Comparison of ENCODE assay signal across 6 mouse cellular contexts in the genomic region with DNA sequence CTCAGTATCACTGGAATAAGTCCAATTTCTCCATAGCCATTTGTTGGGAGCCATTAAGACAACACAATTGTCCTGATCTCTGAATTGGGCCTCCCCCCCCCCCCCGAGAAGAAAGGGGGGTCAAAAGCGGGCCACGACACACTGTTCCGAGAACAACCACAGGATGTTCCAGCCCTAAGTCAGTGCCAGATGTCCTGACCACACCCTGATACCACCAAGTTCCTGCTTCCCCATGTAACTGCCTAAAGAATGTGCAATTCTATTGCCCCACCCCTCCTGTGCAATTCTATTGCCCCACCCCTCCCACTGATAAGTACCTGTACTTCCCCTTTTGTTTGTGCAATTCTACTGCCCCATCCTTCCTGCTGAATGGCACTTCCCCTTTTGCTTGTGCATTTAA.
DNase-seq lines count a peak whose midpoint lies in the region; ATAC-seq and TF ChIP-seq lines count a peak whose summit lies in the region.
"Not testable (repeated sequence)": the region's sequence is repeated elsewhere in the genome, so short reads cannot be mapped to it uniquely, and the experiment has no call there.

No protein-coding gene starts in this region.

- TF ChIP-seq CTCF in ES-Bruce4 (IDR thresholded peaks at IDR 0.05; ENCODE audit: low read depth, low read length); MEL (IDR thresholded peaks at IDR 0.05 in 2 of 3, conservative IDR thresholded peaks at IDR 0.05 in 1 of 3; ENCODE audit: control insufficient read depth in 1 of 3, insufficient read depth in 1 of 3, low read depth in 2 of 3, low read length in 3 of 3, poor library complexity in 1 of 3, severe bottlenecking in 1 of 3): not testable (repeated sequence)

- DNase-seq in MEL (ENCODE audit: low read depth, low spot score), result peak; percentile 5

- not testable (repeated sequence) for H3K4me3 ChIP-seq in ES-Bruce4 (ENCODE audit: low read depth, low read length); MEL (ENCODE audit: control insufficient read depth in 1 of 2, insufficient read depth in 1 of 2, low read depth in 2 of 2, low read length in 2 of 2); brown adipose tissue, adult 24 weeks (ENCODE audit: insufficient read depth, low read depth, low read length); heart, embryonic 12.5 days; heart, embryonic 15.5 days; kidney, embryonic 15.5 days (replicated peaks)

- not testable (repeated sequence) for TF ChIP-seq RAD21 in MEL (IDR thresholded peaks at IDR 0.05; ENCODE audit: low read depth, low read length)

- H3K27me3 ChIP-seq in ES-Bruce4 (ENCODE audit: control insufficient read depth, insufficient read depth, low read length, poor library complexity, severe bottlenecking); MEL (ENCODE audit: control insufficient read depth in 1 of 2, insufficient read depth in 2 of 2, low read length in 2 of 2); heart, embryonic 12.5 days (replicated peaks); heart, embryonic 15.5 days; kidney, embryonic 15.5 days: not testable (repeated sequence)

- not testable (repeated sequence) for H3K9ac ChIP-seq in ES-Bruce4 (ENCODE audit: low read depth, poor library complexity, severe bottlenecking); MEL (ENCODE audit: control insufficient read depth, low read depth, low read length, poor library complexity, severe bottlenecking); heart, embryonic 12.5 days; heart, embryonic 15.5 days; kidney, embryonic 15.5 days

- not testable (repeated sequence) for H3K4me2 ChIP-seq in heart, embryonic 12.5 days; heart, embryonic 15.5 days; kidney, embryonic 15.5 days

- H3K79me2 ChIP-seq in MEL (ENCODE audit: control insufficient read depth, insufficient read depth, low read length, poor library complexity), result not testable (repeated sequence)

- ATAC-seq in heart, embryonic 12.5 days (ENCODE audit: insufficient number of reproducible peaks, low FRiP score); heart, embryonic 15.5 days (replicated peaks; ENCODE audit: insufficient number of reproducible peaks, insufficient read depth, low FRiP score, low read depth); kidney, embryonic 15.5 days (replicated peaks; ENCODE audit: low FRiP score): not testable (repeated sequence)

- H3K4me1 ChIP-seq in ES-Bruce4 (ENCODE audit: control insufficient read depth, insufficient read depth, low read length); MEL (ENCODE audit: control insufficient read depth in 1 of 2, insufficient read depth in 2 of 2, low read length in 2 of 2); brown adipose tissue, adult 24 weeks (ENCODE audit: control insufficient read depth, insufficient read depth, insufficient read length, low read length): not testable (repeated sequence)
- H3K4me1 ChIP-seq in heart, embryonic 12.5 days (replicated peaks), result peaks cover 38% of the 10 kb centered on the region
- peaks cover 14% of the 10 kb centered on the region for H3K4me1 ChIP-seq in heart, embryonic 15.5 days (replicated peaks)
- peaks cover 13% of the 10 kb centered on the region for H3K4me1 ChIP-seq in kidney, embryonic 15.5 days

- not testable (repeated sequence) for TF ChIP-seq EP300 in ES-Bruce4 (IDR thresholded peaks at IDR 0.05; ENCODE audit: insufficient read depth, low read depth, low read length); MEL (IDR thresholded peaks at IDR 0.05; ENCODE audit: low read depth in 1 of 2, low read length in 2 of 2)

- H3K36me3 ChIP-seq in ES-Bruce4 (ENCODE audit: control insufficient read depth, insufficient read depth, low read length, poor library complexity, severe bottlenecking); MEL (ENCODE audit: control insufficient read depth in 1 of 2, insufficient read depth in 2 of 2, low read length in 2 of 2); heart, embryonic 12.5 days; heart, embryonic 15.5 days; kidney, embryonic 15.5 days: not testable (repeated sequence)

- H3K27ac ChIP-seq in ES-Bruce4 (ENCODE audit: insufficient read depth, low read length), result peak overlapping the region; percentile 90
- H3K27ac ChIP-seq in MEL (ENCODE audit: control insufficient read depth, low read depth, low read length), result not testable (repeated sequence)
- peak overlapping the region; percentile 37 for H3K27ac ChIP-seq in brown adipose tissue, adult 24 weeks (replicated peaks; ENCODE audit: low read depth, low read length)
- H3K27ac ChIP-seq in heart, embryonic 12.5 days (ENCODE audit: poor library complexity, severe bottlenecking), result 0 out of 2 replicates have a peak overlapping the region, but pooled peaks have one; percentile 34
- peak overlapping the region; percentile 71; the same call in 1 of the 2 replicates for H3K27ac ChIP-seq in heart, embryonic 15.5 days
- H3K27ac ChIP-seq in kidney, embryonic 15.5 days, result 0 out of 2 replicates have a peak overlapping the region, but pooled peaks have one; percentile 41

- not testable (repeated sequence) for TF ChIP-seq POLR2A in ES-Bruce4 (IDR thresholded peaks at IDR 0.05; ENCODE audit: insufficient read depth, low read length); MEL (IDR thresholded peaks at IDR 0.05; ENCODE audit: control insufficient read depth in 1 of 2, insufficient read depth in 1 of 2, low read depth in 1 of 2, low read length in 2 of 2, poor library complexity in 1 of 2)

- 60% methylated on average over 4 of the region's 4 CpGs for WGBS in heart, embryonic 12.5 days
- 65% methylated on average over 4 of the region's 4 CpGs for WGBS in heart, embryonic 15.5 days
- 86% methylated on average over 3 of the region's 4 CpGs for WGBS in kidney, embryonic 15.5 days

- H3K9me3 ChIP-seq in ES-Bruce4 (replicated peaks; ENCODE audit: control insufficient read depth, insufficient read depth, low read length, poor library complexity, severe bottlenecking), result peaks cover 20% of the 10 kb centered on the region
- H3K9me3 ChIP-seq in MEL (replicated peaks; ENCODE audit: insufficient read depth, low read length); heart, embryonic 12.5 days (replicated peaks); heart, embryonic 15.5 days (replicated peaks); kidney, embryonic 15.5 days (replicated peaks): not testable (repeated sequence)
